Mouse (Mus musculus) testis, postnatal 10 days (tissue): ENCODE measurements around the gene Lrrc61.
A peak's percentile ranks its signal among the peaks of the same experiment; 100 is the strongest.
"Not testable (repeated sequence)": the region's sequence is repeated elsewhere in the genome, so short reads cannot be mapped to it uniquely, and the experiment has no call there.

ENCODE experiments used
- DNase-seq: peaks from one replicate; pipeline ENCODE4 v3.0.0; 2021; ENCODE audit warnings: low spot score

Lrrc61 gene

GRCm38 (mm10) chr6:48554280-48555103 is at the start of gene Lrrc61:
TSS of gene Lrrc61 (plus strand) at chr6:48554796.
- peak; percentile 99 for DNase-seq

- no peak for DNase-seq
These were observed 46.5 kb upstream of the Lrrc61 start for GRCm38 (mm10) chr6:48508087-48508486.

- no peak for DNase-seq
These were observed 44.2 kb upstream of the Lrrc61 start for GRCm38 (mm10) chr6:48510426-48510825.

GRCm38 (mm10) chr6:48511861-48512260 is 42.7 kb upstream of the Lrrc61 start:
- no peak for DNase-seq

GRCm38 (mm10) chr6:48524882-48525281 is 29.7 kb upstream of the Lrrc61 start:
- DNase-seq = not testable (repeated sequence)

GRCm38 (mm10) chr6:48527901-48528300 is 26.7 kb upstream of the Lrrc61 start:
- no peak for DNase-seq

GRCm38 (mm10) chr6:48529261-48529660 is 25.3 kb upstream of the Lrrc61 start:
- no peak for DNase-seq

GRCm38 (mm10) chr6:48529871-48530440 is 24.6 kb upstream of the Lrrc61 start:
- no peak for DNase-seq

GRCm38 (mm10) chr6:48530862-48531261 is 23.7 kb upstream of the Lrrc61 start:
- no peak for DNase-seq

GRCm38 (mm10) chr6:48533475-48533874 is 21.1 kb upstream of the Lrrc61 start:
- DNase-seq = no peak

- no peak for DNase-seq
These were observed 19.7 kb upstream of the Lrrc61 start for GRCm38 (mm10) chr6:48534913-48535312.

- DNase-seq = no peak
These were observed 18.5 kb upstream of the Lrrc61 start for GRCm38 (mm10) chr6:48536091-48536490.

GRCm38 (mm10) chr6:48537105-48537954 is 17.3 kb upstream of the Lrrc61 start, which contains the start of gene Atp6v0e2:
TSS of gene Atp6v0e2 (plus strand) at chr6:48537615.
- peak; percentile 92 for DNase-seq

GRCm38 (mm10) chr6:48538841-48539737 is 15.5 kb upstream of the Lrrc61 start:
- DNase-seq = peak; percentile 86

- DNase-seq = no peak
These were observed 14.7 kb upstream of the Lrrc61 start for GRCm38 (mm10) chr6:48539860-48540259.

- no peak for DNase-seq
These were observed 13.9 kb upstream of the Lrrc61 start for GRCm38 (mm10) chr6:48540721-48541120.

GRCm38 (mm10) chr6:48541560-48542450 is 12.8 kb upstream of the Lrrc61 start:
- no peak for DNase-seq

- no peak for DNase-seq
These were observed 12.0 kb upstream of the Lrrc61 start for GRCm38 (mm10) chr6:48542631-48543030.

- no peak for DNase-seq
These were observed 9.3 kb upstream of the Lrrc61 start for GRCm38 (mm10) chr6:48545251-48545650.

- DNase-seq = peak; percentile 67
These were observed 8.3 kb upstream of the Lrrc61 start for GRCm38 (mm10) chr6:48546271-48546670.
